Mouse (Mus musculus) CD8-positive naive resting alpha-beta T cell, adult 2 months (primary cell): ENCODE data around the gene Dhx57.
"Not testable (repeated sequence)": the region's sequence is repeated elsewhere in the genome, so short reads cannot be mapped to it uniquely, and the experiment has no call there.

ENCODE experiments used
- DNase-seq, 2 experiments: peaks; one replicate each; pipeline ENCODE4 v3.0.0; 2022; ENCODE audit warnings: low read depth in 2 of 2, low spot score in 2 of 2

Dhx57 gene

GRCm38 (mm10) chr17:80255208-80255607 is 35.1 kb downstream of the Dhx57 start:
- no peak for DNase-seq

GRCm38 (mm10) chr17:80254421-80254820 is 35.9 kb downstream of the Dhx57 start:
- DNase-seq: no peak

- DNase-seq: no peak
These were observed 37.3 kb downstream of the Dhx57 start for GRCm38 (mm10) chr17:80252757-80253525.

- DNase-seq: no peak
These were observed 47.2 kb downstream of the Dhx57 start for GRCm38 (mm10) chr17:80243116-80243515.

- no peak for DNase-seq
These were observed 48.7 kb downstream of the Dhx57 start for GRCm38 (mm10) chr17:80241594-80241993.

GRCm38 (mm10) chr17:80237475-80237874 is 52.8 kb downstream of the Dhx57 start:
- no peak for DNase-seq

GRCm38 (mm10) chr17:80236805-80237204 is 53.5 kb downstream of the Dhx57 start:
- DNase-seq: no peak

- no peak for DNase-seq
These were observed 54.8 kb downstream of the Dhx57 start for GRCm38 (mm10) chr17:80235477-80235876.

GRCm38 (mm10) chr17:80234376-80234775 is 55.9 kb downstream of the Dhx57 start:
- no peak for DNase-seq

- no peak for DNase-seq
These were observed 56.4 kb downstream of the Dhx57 start for GRCm38 (mm10) chr17:80233844-80234243.

- no peak for DNase-seq
These were observed 60.9 kb downstream of the Dhx57 start for GRCm38 (mm10) chr17:80229396-80229795.

GRCm38 (mm10) chr17:80225142-80225541 is 65.1 kb downstream of the Dhx57 start:
- DNase-seq: not testable (repeated sequence)

- DNase-seq: peak; percentile 68 to 76
These were observed 65.8 kb downstream of the Dhx57 start, which contains the start of gene Gemin6 for GRCm38 (mm10) chr17:80224326-80225116. TSS of gene Gemin6 (plus strand) at chr17:80224441.

GRCm38 (mm10) chr17:80223829-80224228 is 66.4 kb downstream of the Dhx57 start:
- no peak for DNase-seq

GRCm38 (mm10) chr17:80221890-80222628 is 68.2 kb downstream of the Dhx57 start:
- peak; percentile 22 to 27 for DNase-seq

- DNase-seq: no peak
These were observed 69.1 kb downstream of the Dhx57 start for GRCm38 (mm10) chr17:80221202-80221601.

GRCm38 (mm10) chr17:80220131-80220530 is 70.1 kb downstream of the Dhx57 start:
- DNase-seq: no peak

- DNase-seq: not testable (repeated sequence)
These were observed 76.3 kb downstream of the Dhx57 start for GRCm38 (mm10) chr17:80213998-80214397.

GRCm38 (mm10) chr17:80206671-80207581 is 83.3 kb downstream of the Dhx57 start, which contains the start of the genes Srsf7 and Ttc39d:
TSS of gene Srsf7 (minus strand) at chr17:80207307.
TSS of gene Ttc39d (plus strand) at chr17:80207460.
- peak; percentile 99 to 100 for DNase-seq

- DNase-seq: peak in 1 of 2 experiments; percentile 9
These were observed 84.0 kb downstream of the Dhx57 start for GRCm38 (mm10) chr17:80206301-80206670.
